Comparison of ENCODE assay signal across 7 mouse cellular contexts in genomic region chr4:26345741-26346442, GRCm38 (mm10). TPM values are rescaled to one million over a fixed set of nuclear protein-coding genes. Genes with fewer than 3 reads are reported as not detected.
A peak's percentile ranks its signal among the peaks of the same experiment; 100 is the strongest.
DNase-seq lines count a peak whose midpoint lies in the region; ATAC-seq and TF ChIP-seq lines count a peak whose summit lies in the region.

No protein-coding gene starts in this region.

- H3K4me2 ChIP-seq in heart, embryonic 11.5 days: peak overlapping the region; percentile 73
- peak overlapping the region; percentile 64 for H3K4me2 ChIP-seq in limb, embryonic 12.5 days
- peak overlapping the region; percentile 63 for H3K4me2 ChIP-seq in neural tube, embryonic 13.5 days

- H3K27ac ChIP-seq in testis, adult 2 months (ENCODE audit: control insufficient read depth, insufficient read depth, low read depth, low read length): peak overlapping the region; percentile 92
- H3K27ac ChIP-seq in heart, embryonic 11.5 days (ENCODE audit: low read depth, low read length): peak overlapping the region; percentile 95
- peak overlapping the region; percentile 88 for H3K27ac ChIP-seq in limb, embryonic 12.5 days
- peak overlapping the region; percentile 89 for H3K27ac ChIP-seq in neural tube, embryonic 13.5 days (replicated peaks)

- H3K36me3 ChIP-seq in testis, adult 2 months (ENCODE audit: control insufficient read depth, insufficient read depth, low read length): no peaks in the 10 kb centered on the region
- no peaks in the 10 kb centered on the region for H3K36me3 ChIP-seq in heart, embryonic 11.5 days (ENCODE audit: control insufficient read depth, insufficient read depth, low read length)
- no peaks in the 10 kb centered on the region for H3K36me3 ChIP-seq in limb, embryonic 12.5 days
- H3K36me3 ChIP-seq in neural tube, embryonic 13.5 days: no peaks in the 10 kb centered on the region

- no peaks in the 10 kb centered on the region for H3K9me3 ChIP-seq in heart, embryonic 11.5 days (replicated peaks; ENCODE audit: control insufficient read depth, low read length)
- no peaks in the 10 kb centered on the region for H3K9me3 ChIP-seq in limb, embryonic 12.5 days
- no peaks in the 10 kb centered on the region for H3K9me3 ChIP-seq in neural tube, embryonic 13.5 days

- peaks cover 2% of the 10 kb centered on the region for H3K4me1 ChIP-seq in testis, adult 2 months (ENCODE audit: control insufficient read depth, insufficient read depth, low read length)
- no peaks in the 10 kb centered on the region for H3K4me1 ChIP-seq in heart, embryonic 11.5 days (ENCODE audit: control insufficient read depth, insufficient read depth, low read length)
- H3K4me1 ChIP-seq in limb, embryonic 12.5 days (replicated peaks): peaks cover 3% of the 10 kb centered on the region; the same call in 1 of the 2 replicates
- peaks cover 17% of the 10 kb centered on the region for H3K4me1 ChIP-seq in neural tube, embryonic 13.5 days (replicated peaks)

- DNase-seq in testis, postnatal 14 days (ENCODE audit: low spot score): no peak
- DNase-seq in c-Kit-negative CD71-positive TER-119-positive erythroid progenitor cells, embryonic 14.5 days (ENCODE audit: low read depth, low spot score): peak; percentile 17
- no peak for DNase-seq in right cerebral cortex, adult 18-20 months

- no peak for TF ChIP-seq CTCF in testis, adult 2 months (IDR thresholded peaks at IDR 0.05; ENCODE audit: control insufficient read depth, insufficient read depth, insufficient replicate concordance, low read depth, low read length)

- ATAC-seq in heart, embryonic 11.5 days (replicated peaks; ENCODE audit: insufficient number of reproducible peaks, low FRiP score, low TSS enrichment): peak; percentile 25
- no peak for ATAC-seq in limb, embryonic 12.5 days (ENCODE audit: insufficient number of reproducible peaks, insufficient read depth, low FRiP score, low TSS enrichment, low read depth)
- ATAC-seq in neural tube, embryonic 13.5 days (ENCODE audit: low read depth): peak; percentile 24; the same call in 1 of the 2 replicates

- TF ChIP-seq POLR2A in testis, adult 2 months (IDR thresholded peaks at IDR 0.05; ENCODE audit: control insufficient read depth, low read depth, low read length): no peak

- H3K9ac ChIP-seq in heart, embryonic 11.5 days (ENCODE audit: low read depth, low read length): peak overlapping the region; percentile 82
- peak overlapping the region; percentile 81 for H3K9ac ChIP-seq in limb, embryonic 12.5 days (replicated peaks)
- peak overlapping the region; percentile 90 for H3K9ac ChIP-seq in neural tube, embryonic 13.5 days

- H3K4me3 ChIP-seq in testis, adult 2 months (ENCODE audit: control insufficient read depth, low read depth, low read length): peak overlapping the region; percentile 99
- peak overlapping the region; percentile 68 for H3K4me3 ChIP-seq in heart, embryonic 11.5 days (ENCODE audit: low read depth, low read length)
- H3K4me3 ChIP-seq in limb, embryonic 12.5 days (replicated peaks): peak overlapping the region; percentile 79
- peak overlapping the region; percentile 74 for H3K4me3 ChIP-seq in neural tube, embryonic 13.5 days

- H3K27me3 ChIP-seq in testis, adult 2 months (ENCODE audit: control insufficient read depth, insufficient read depth, low read length): no peaks in the 10 kb centered on the region
- no peaks in the 10 kb centered on the region for H3K27me3 ChIP-seq in heart, embryonic 11.5 days (ENCODE audit: control insufficient read depth, insufficient read depth, low read length)
- no peaks in the 10 kb centered on the region for H3K27me3 ChIP-seq in limb, embryonic 12.5 days
- no peaks in the 10 kb centered on the region for H3K27me3 ChIP-seq in neural tube, embryonic 13.5 days

- WGBS in heart, embryonic 11.5 days (ENCODE audit: insufficient replicate concordance): 3% methylated on average over 16 of the region's 16 CpGs
- 4% methylated on average over 16 of the region's 16 CpGs for WGBS in limb, embryonic 12.5 days
- under 1% methylated on average over 16 of the region's 16 CpGs for WGBS in neural tube, embryonic 13.5 days

RNA-seq across cellular contexts. Expression of gene Manea, which starts 0.8 kb away (rescaled TPM):
- polyA plus RNA-seq in testis, adult 2 months (2012; rRNA removed): 2.4 and 3.0 TPM in 2 replicates
- 15.9 and 23.0 TPM in 2 replicates for polyA plus RNA-seq in heart, embryonic 11.5 days (2014; fragmentation: Nextera tagmentation; extraction: Ambion mirVana)
- 14.8 and 17.2 TPM in 2 replicates for polyA plus RNA-seq in limb, embryonic 12.5 days (2016; fragmentation: Nextera tagmentation; extraction: Ambion mirVana)
- polyA plus RNA-seq in neural tube, embryonic 13.5 days (2015; fragmentation: Nextera tagmentation; extraction: Ambion mirVana): 16.3 and 17.0 TPM in 2 replicates
